Mouse (Mus musculus): ENCODE results near the gene Eefsec.

The Eefsec gene

DNA sequence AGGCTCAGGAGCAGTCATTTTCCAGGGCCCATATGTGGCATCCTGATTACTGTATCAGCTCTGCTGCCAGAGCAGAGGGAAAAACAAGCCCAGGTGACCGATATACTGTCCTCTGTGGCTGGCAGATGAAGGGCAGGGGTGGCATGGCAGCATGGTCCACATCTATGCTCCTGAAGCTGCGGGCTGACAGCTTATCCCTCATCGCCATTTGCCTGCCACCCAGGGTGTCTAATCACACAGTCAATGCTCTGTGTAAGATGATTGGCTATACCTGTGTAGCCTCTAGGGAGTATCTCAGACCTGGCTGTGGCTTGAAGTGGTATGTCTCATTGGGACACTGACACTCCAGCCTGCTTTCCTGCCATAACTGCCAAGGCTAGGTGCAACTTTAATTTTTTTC, 180.3 kb downstream of the Eefsec start:
- no peak for DNase-seq (ENCODE audit: low read depth, low spot score)

DNA sequence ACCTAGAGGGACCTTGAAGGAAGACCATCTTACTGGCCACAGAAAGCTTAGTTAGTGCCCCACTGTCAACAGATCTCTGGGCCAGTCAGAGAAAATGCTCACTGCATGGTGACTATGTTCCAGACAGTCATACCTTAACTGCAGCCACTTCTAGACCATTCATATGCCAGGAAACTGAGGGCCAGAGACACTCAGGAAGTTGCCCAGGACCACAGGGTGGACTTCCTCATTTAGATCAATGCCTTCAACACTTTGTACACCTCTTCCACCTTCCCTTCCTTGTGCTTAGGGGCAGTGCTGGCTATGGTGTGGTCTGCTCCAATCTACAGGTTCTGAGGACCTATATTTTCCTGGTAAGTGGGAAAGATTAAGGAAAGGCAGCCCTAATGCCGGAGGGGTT, 181.0 kb downstream of the Eefsec start:
- no peak for DNase-seq (ENCODE audit: low read depth, low spot score)

DNA sequence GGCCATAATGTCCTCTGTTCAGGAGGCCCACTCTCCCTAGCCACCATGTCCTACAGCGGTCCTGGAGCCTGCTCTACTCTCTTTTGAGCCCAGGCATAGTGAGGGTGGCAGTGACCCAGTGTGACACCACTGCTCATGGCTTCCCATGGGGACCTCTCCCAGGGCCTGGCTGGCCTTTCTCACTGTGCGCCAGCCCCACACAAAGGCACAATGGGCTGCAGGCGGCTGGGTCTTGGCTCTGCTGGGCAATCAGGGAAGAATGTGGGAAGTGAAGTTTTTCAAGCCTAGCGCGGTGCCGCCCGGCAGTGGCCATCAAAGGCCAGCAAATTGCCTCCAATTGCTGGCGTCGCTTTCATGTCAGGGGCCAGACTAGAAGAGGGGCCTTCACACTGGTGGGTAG, 184.2 kb downstream of the Eefsec start:
- DNase-seq (ENCODE audit: low read depth, low spot score), result no peak

DNA sequence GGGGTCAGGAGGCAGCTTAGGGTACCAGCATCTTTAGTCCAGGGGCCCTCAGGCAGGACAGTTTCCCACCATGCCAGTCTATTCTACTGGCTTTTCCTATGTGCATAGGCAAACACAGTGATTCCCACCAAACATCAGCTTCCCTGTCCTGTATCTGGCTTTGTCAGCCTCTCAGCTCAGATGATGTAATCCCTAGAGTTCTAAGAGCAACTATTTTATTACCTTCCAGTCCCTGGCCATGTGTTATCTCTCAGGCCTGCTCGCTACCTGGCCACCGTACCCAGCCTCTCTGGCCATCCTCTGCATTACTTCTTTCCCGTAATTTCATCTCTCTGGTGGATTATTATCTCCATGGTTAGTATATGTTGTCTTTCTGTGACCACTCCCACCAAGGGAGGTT, 185.7 kb downstream of the Eefsec start:
- DNase-seq (ENCODE audit: low read depth, low spot score), result no peak

DNA sequence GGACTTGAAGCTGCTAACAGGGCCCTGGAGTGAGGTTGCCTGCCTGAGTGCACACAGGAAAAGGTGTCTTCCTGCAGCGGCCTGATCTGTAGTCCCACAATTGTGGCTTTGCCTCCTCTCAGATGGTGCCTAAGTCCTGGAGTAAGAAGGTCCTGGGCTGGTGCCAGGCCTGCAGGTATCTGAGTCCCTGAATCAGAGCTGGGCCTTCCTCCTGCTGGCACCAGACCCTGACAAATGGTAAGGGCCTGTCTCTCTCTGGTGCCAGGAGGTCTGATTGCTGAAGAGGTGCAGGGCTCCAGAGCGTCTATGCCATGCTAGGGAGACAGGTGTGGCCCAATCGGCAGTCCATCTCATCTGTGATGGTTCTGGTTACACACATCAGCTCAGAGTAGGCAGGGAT, 186.7 kb downstream of the Eefsec start:
- DNase-seq (ENCODE audit: low read depth, low spot score), result no peak

DNA sequence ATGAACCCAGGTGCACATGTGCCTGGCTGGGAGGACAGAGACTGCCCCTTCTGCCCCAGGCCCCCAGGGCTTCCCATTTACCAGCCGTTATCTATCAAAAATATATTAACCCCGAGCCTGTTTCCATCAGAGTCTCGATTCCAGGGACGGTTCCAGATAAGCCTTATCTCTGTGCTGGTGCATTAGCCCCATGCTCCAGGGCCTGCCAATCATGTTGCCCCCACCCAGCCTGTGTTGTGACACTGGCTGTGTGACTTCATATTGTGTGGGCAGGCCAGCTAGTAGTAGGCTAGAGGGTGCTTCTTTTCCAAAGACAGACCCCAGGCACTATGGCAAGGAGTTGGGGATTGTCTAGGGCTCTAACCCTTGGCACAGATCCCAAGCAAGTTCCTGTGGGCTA, 190.9 kb downstream of the Eefsec start:
- no peak for DNase-seq (ENCODE audit: low read depth, low spot score)

DNA sequence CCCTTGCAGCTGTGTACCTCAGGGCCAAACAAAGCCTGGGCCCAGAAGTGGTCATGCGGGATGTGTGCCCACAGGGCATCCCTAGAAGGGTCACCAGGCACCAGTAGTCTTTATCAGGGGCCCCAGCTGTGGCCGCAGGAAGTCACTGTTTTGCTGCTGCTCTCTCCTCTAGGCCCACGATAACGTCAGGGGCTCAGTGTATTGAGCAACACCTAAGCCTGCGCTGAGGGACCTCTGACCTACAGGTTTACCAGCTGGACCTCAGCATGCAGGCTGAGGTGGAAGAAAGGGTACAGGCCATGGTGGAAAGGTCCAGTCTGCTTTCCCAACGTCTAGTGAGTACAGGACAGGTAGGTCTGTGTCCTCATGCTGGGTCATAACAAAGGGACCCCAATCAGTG, 192.3 kb downstream of the Eefsec start:
- DNase-seq (ENCODE audit: low read depth, low spot score), result no peak

DNA sequence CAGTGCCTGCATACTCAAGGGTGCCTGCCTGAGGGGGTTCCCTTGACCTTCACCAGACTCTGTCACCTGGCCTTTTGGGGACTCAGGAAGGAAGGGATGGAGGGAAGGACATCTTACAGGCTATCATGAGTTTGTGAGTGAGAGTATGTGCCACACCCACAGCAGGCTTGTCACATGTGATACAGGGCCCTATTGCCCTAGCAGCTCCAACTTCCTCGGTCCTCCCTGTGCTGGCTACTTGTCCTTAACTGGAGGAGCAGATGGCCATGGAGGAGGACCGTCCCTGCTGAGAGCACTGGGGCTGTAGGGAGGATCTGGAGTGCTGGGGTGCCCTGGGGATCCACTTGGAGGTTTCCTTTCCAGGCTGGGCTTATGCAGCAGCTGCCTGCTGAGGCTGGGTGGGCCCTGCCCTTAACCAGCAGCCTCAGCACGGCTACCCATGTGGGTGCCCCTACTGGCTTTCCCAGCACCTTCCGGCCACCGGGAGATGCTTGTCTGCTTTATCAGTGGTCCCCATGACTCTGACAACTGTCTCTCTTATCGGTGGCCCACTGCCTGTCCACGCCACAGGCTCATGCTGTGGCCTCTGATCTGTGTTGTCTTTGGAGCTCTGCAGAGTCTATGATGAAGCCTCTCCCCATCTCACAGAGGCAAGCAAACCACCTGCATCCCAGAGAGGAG, 194.4 kb downstream of the Eefsec start:
- no peak for DNase-seq (ENCODE audit: low read depth, low spot score)

DNA sequence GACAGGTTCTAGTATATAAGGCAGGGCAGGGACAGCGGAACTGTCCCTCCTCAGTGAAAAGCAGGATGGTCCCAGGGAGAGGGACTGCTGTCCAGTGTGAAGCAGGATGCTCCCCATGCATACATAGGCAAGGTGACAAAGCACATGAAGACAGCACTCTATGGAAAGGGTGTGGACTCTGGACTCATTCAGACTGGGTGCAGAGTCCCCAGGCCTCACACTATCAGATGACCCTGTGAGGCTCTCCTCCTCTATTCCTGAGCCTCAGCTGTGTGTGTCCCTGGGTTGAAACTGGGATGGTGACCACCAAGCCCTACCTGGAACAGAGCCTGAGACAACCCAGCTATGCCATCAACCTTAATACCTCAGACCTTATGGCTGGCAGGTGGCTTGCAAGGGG, 194.9 kb downstream of the Eefsec start:
- DNase-seq (ENCODE audit: low read depth, low spot score), result no peak

DNA sequence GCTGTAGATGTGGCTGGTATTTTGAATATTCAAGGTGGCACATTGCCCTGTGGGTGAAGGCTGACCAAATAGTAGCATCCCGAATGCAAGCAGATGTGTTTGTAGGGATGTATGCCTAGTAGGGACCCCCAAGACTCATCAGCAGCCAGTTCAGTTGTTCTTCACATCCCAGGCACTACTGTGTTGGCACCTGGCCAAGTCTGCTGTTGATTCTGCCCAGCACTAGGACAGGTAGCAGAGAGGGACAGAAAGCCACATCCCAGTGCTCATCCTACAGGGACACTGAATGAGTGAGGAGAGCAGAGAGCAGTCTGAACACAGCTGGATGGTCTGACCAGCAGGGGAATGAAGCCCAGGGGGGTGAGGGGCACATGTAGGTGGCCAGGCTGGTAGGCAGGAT, 197.1 kb downstream of the Eefsec start:
- no peak for DNase-seq (ENCODE audit: low read depth, low spot score)

DNA sequence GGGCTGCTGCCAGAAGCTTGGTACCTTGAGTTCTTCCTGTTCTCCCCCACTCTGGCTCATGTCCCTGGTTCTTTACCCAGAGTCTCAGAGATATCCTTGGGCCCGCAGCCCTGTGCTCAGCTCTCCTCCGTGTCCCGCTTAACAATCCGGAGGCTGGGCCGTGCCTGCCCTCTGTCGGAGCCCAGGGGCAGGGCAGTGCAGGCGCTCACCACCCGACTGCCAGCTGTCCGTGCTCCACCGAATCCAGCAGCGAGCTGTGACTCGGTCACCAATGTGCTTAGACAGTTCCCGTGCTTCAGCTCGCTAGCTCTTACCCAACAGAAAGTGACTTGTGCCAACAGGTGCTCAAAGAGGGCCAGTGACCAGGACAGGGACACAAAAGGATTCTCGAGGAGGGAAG, 203.7 kb downstream of the Eefsec start:
- DNase-seq (ENCODE audit: low read depth, low spot score), result no peak

DNA sequence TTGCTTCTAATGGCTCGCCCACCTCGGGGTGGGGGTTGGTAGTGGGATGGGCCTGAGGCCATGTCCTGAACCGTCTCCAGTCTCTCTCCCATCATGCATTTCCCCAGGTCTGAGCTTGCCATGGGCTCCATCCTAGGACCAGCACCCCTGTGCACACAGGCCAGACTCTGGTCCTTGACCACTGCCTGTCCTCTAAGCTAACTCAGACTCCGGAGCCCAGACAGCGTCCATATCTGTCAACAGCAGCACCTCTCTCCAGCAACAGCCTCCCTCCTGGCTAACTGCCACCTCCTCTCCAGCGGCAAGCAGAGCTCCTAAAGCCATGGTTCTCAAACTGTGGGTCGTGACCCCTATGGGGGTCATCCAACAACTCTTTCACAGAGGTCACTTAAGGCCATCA, 209.8 kb downstream of the Eefsec start:
- no peak for DNase-seq (ENCODE audit: low read depth, low spot score)

DNA sequence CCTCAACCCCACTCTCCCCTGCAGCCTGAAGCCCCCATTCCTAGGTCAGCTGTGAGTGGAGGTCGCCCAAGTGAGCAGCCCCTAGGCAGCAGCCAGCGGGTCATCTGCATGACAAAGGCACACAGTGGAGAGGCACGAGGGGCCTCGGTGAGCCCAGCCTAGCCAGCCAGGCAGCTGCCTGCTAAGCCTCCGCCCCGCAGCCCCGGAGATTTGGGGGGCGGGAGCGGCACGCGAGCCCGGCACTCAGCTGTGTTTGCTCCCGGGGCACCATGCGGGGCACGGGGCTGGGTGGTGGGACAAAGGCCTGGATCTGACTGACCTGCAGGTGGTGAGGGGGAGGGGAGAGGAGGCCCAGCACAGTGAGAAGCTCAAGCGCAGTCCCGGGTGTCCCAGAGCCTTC, 210.4 kb downstream of the Eefsec start:
- DNase-seq (ENCODE audit: low read depth, low spot score), result no peak

DNA sequence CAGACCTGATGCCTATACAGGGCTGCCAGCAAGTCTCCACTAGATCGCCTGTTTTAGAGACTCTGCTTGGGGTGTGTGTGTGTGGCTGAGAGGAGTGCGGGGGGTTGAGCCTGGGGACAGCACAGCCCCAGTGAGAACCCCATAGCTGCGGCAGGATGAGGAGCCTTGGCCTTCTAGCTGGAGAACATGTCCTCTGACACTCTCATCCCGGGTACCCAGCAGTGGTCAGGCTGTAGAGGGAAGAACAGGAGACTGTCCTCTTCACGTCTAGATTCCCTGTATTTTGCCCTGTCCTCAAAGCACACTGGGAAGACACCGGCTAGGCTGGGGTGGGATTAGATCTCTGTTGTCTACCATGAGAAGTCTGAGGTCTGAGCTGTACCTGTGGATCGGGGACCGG, 210.9 kb downstream of the Eefsec start:
- no peak for DNase-seq (ENCODE audit: low read depth, low spot score)

DNA sequence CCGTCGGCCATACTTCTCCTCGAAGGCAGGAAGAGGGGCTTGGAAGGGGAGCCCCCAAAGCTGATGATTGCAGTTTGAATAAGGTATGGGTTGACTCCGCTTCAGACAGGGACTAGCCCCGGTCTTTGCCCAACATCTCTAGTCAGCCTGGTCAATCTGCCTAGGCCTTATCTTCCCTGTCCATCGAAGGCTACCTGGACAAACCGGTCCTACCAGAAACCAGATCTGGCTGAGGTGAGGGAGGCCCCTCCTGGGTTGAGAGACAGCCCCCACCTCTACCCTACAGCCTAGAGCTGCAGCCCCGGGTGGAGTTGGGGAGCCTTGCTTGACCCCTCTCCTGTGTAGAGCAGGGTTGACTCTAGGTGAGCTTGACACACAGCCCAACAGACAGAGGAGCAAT, 212.3 kb downstream of the Eefsec start:
- no peak for DNase-seq (ENCODE audit: low read depth, low spot score)

DNA sequence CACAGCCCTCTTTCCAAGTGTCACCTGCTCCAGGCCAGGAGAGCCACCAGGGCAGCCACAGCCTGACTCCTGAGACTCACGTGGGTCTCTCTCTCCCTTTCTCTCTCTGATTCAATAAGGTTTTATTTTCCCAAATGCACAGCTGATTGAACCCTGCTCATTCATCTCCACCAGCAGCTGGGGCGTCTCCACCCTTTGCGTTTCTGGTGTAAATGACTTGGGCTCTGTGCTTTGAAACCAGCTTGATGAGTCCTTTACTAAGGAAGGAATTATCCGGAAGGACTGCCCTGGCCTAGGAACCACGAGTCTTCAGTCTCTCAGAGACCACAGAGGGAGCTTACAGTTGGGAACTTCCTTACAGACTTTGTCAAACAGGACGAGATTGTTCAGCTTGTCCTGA, 214.1 kb downstream of the Eefsec start:
- no peak for DNase-seq (ENCODE audit: low read depth, low spot score)

DNA sequence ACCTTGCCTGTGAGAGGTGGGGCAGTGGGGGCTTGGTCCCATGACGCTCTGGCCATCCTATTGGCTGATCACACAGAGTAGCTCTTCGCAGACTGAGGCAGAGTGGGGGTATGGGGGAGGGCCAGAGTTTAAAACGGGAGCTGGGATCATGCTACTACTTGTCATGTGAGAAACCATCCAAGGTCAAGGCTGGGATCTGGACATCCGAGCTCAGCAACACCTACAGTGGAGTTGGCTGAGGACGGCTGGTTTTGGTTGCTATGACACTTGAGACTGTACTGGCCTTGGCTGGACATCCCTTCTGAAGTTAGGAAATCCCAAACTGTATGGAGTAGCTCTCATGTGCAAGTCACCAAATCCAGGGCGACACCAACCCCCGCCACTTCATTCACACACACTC, 214.5 kb downstream of the Eefsec start:
- DNase-seq (ENCODE audit: low read depth, low spot score), result no peak

DNA sequence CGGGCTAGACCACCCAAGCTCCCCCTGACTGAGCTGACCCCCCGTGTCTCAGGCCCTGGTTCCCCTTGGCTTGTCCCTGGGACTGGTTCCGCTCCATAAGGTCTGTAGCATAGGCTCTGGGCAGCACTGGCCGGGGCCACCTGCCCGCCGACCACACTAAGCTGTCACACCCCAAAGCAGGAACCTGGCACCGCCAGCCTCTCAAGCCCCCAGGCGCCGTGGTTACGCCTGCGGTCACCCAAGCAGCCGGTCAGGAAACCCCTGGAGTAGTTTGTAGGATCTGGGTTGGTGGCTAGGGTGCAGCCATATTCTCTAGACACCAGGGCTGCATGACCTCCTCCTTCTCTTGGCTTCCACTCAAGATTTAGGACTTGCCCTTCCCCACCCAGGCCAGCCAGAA, 217.1 kb downstream of the Eefsec start:
- DNase-seq (ENCODE audit: low read depth, low spot score), result no peak

DNA sequence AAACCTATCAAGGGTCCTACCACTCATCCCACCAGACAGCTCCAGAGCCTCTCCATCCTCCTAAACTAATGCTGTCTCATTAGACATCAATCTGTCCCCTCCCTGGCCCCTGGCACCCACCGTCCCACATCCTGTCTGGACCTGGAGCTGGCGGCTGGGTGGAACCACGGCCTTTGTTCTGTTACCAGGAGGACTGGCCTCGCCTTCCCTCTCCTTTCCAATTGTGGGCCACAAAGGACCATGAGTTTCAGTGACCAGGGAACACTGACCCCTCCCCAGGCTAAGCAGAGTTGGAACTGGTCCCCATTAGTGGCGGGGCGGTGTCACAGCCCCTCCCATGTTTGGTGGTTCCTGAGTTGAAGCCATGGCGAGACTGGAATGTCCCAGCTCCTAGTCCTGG, 218.8 kb downstream of the Eefsec start:
- DNase-seq (ENCODE audit: low read depth, low spot score), result no peak

DNA sequence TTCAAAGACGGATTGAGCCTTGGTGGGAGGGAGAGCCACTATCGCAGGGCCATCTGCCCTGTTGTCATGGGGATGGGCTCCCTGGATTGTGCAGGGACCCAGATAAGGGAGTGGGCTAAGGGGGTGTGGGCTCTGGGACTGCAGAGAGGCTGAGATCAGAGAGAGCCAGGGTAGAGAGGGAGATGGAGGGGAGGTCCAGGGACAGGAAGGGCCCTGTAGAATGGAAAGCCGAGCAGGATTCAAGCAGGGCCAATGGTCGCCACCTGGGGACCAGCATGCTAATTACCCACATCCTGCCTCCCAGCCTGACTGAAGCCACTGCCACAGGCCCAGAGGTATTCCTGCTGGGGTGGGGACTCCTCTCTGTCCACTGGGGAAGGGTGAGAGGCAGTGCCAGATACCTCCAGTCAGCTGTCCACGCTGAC, 219.8 kb downstream of the Eefsec start:
- no peak for DNase-seq (ENCODE audit: low read depth, low spot score)

DNA sequence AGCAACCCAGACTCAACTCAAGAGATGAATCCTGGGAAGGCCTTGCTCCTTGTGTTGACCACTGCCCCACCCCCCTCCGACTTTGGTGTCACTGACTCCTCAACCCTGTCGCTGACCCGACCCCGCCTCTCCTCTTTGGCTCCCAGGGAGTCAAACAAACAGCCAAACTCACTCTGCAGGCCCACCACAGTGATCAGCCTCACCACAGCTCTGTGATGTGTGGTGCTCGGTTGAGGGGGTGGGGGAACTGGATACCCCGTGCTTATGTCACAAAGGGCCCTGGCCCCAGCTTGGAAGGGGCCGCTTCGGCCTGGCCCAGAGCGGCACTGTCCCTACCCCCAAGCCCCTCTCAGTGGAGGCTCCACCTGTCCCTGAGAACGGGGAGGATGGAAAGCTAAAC, 224.4 kb downstream of the Eefsec start, which contains the start of gene Dnajb8:
Gene Dnajb8 (plus strand): TSS at position 301 of the 400 bp plus-strand sequence.
- DNase-seq (ENCODE audit: low read depth, low spot score), result no peak

DNA sequence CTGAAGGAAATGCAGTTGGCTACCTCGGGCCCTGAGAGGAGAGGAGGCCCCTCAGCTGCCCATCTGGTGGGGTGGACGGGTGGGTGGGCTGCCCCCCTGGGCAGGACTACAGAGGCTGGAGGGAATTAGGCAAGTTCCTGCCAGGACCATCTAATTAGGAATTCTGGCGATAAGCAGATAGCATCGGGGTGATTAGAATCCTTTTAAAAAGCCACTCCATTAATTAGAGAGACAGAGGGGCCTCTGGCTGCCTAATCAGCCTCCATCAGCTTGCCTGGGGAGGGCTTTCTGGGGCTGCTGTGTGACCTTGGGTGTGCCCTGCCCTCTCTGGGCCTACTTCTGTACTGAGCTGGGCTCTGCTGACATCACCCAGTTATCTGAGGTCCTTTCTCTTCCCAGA, 227.2 kb downstream of the Eefsec start:
- DNase-seq (ENCODE audit: low read depth, low spot score), result no peak

DNA sequence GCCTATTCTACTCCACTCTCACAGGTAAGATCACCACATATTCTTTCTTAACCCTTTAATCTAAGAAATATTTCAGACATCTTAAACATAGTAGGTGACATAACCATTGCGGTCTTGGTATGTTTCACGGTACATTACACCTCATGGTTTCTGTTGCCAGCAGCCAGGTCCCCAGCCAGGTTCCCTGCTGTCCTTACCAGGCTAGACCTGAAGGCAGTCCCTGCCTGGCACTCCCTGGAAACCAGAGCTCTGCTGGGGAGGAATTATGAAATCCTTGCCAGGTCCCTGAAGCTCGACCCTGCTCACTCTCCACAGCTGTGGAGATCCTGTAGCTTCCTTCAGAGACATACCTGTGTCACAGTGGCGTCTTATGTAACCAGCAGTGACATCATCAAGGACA, 230.1 kb downstream of the Eefsec start:
- no peak for DNase-seq (ENCODE audit: low read depth, low spot score)

DNA sequence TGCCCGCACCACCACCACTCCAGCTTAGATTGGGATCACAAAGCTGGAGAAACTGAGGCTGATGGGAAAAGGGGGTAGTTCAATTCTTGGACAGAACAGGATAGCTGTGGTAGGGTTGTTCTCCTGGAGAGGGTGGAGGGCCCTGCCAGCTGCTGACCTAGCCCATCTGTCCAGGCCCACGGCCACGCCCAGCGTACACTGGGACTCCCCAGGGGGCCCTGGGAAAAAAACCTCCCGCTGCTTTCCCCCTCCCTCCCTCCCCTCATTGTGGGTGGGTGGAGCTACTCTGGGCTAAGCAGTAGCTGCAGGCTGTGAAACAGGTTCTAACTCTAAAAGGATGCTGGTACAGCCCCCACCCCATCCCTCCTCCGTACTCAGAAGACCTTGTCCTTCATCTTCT, 230.5 kb downstream of the Eefsec start:
- no peak for DNase-seq (ENCODE audit: low read depth, low spot score)

All from retina, adult 2 months (tissue).